15 mouse cellular contexts compared by ENCODE assay signal in the genomic region with DNA sequence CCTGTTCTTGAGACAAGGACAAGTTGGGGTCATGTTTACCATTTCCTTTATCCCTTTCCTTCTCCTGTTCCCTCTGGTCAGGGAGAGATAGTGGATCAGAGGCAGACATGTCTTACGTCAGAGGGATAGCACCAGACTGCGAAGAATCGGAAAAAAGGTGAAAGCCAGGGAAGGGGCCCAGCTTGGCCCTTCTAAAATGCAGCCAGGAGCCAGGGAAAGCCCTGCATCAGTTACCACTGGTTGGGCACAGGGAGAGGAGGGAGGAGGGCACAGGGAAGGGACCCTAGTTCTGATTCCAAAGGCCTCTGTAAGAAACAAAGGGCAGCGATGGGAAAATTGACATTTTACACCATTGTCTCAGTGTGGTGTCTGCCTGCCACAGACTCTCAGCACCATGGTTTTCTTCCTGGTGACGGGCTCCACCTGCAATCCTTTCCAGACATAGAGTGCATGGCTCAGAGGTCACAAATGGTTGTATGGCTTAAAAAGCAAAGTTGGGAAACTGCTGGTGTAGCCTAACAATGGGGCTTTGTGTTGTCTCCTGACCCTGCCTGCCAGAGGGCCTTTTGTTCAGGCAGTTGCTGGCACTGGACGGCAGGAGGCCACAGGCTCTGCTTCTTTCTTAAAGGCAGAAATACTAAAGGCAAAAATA.
DNase-seq lines count a peak whose midpoint lies in the region; ATAC-seq and TF ChIP-seq lines count a peak whose summit lies in the region.
"Had no signal": no experiment of that assay in that cellular context is flagged by ENCODE, and none has a peak within 500 bp of the region (broad histone marks: within the 10 kb centered on the region; RNA-seq: fewer than 3 reads in every experiment).

No protein-coding gene starts in this region.

- TF ChIP-seq CTCF in forebrain, postnatal 0 days (IDR thresholded peaks at IDR 0.05; ENCODE audit: low read depth) = no peak
- TF ChIP-seq CTCF in gastrocnemius, adult 2 months (IDR thresholded peaks at IDR 0.05) = no peak

- peak overlapping the region; percentile 79 for H3K27ac ChIP-seq in forebrain, embryonic 10.5 days
- no peak overlapping the region for H3K27ac ChIP-seq in forebrain, postnatal 0 days (ENCODE audit: low read depth, low read length)
- H3K27ac ChIP-seq in midbrain, embryonic 11.5 days (ENCODE audit: low read depth, low read length) = peak overlapping the region; percentile 2
- no peak overlapping the region for H3K27ac ChIP-seq in midbrain, embryonic 15.5 days
- no peak overlapping the region for H3K27ac ChIP-seq in intestine, embryonic 16.5 days (ENCODE audit: low read length)
- H3K27ac ChIP-seq in gastrocnemius, adult 2 months = no peak overlapping the region
- H3K27ac ChIP-seq: heart, adult 2 months; stomach, embryonic 15.5 days had no signal

- H3K27me3 ChIP-seq in forebrain, embryonic 10.5 days (ENCODE audit: poor library complexity, severe bottlenecking) = peaks cover 16% of the 10 kb centered on the region
- no peaks in the 10 kb centered on the region for H3K27me3 ChIP-seq in forebrain, postnatal 0 days (ENCODE audit: insufficient read depth, low read length)
- peaks cover 7% of the 10 kb centered on the region; the same call in 1 of the 2 replicates for H3K27me3 ChIP-seq in midbrain, embryonic 11.5 days (ENCODE audit: control insufficient read depth, insufficient read depth, low read length)
- no peaks in the 10 kb centered on the region for H3K27me3 ChIP-seq in midbrain, embryonic 15.5 days (replicated peaks)
- H3K27me3 ChIP-seq in intestine, embryonic 16.5 days (replicated peaks; ENCODE audit: control insufficient read depth, insufficient read depth, low read length) = no peaks in the 10 kb centered on the region
- H3K27me3 ChIP-seq: stomach, embryonic 15.5 days had no signal

- intact Hi-C loops in gastrocnemius, adult 2 months (cut with DNase I) = no loop called here

- no peak; the same call in 1 of the 2 replicates for ATAC-seq in forebrain, postnatal 0 days
- peak; percentile 77 for ATAC-seq in midbrain, embryonic 11.5 days (ENCODE audit: low FRiP score)
- no peak for ATAC-seq in midbrain, embryonic 15.5 days (replicated peaks)
- ATAC-seq in intestine, embryonic 16.5 days = peak; percentile 67
- ATAC-seq: lung, postnatal 0 days had no signal

- H3K9me3 ChIP-seq in forebrain, embryonic 10.5 days = peaks cover 5% of the 10 kb centered on the region
- no peaks in the 10 kb centered on the region for H3K9me3 ChIP-seq in forebrain, postnatal 0 days (ENCODE audit: low read length)
- H3K9me3 ChIP-seq in midbrain, embryonic 11.5 days (ENCODE audit: control insufficient read depth, low read length) = no peaks in the 10 kb centered on the region
- H3K9me3 ChIP-seq in midbrain, embryonic 15.5 days = no peaks in the 10 kb centered on the region
- no peaks in the 10 kb centered on the region for H3K9me3 ChIP-seq in intestine, embryonic 16.5 days (ENCODE audit: control insufficient read depth, low read length)
- H3K9me3 ChIP-seq: stomach, embryonic 15.5 days had no signal

- DNase-seq in forebrain, embryonic 10.5 days (ENCODE audit: extremely low spot score, low spot score) = peak; percentile 52
- no peak for DNase-seq in forebrain, postnatal 0 days
- DNase-seq in midbrain, embryonic 11.5 days (ENCODE audit: low spot score, missing footprints) = peak; percentile 93
- peak; percentile 78 for DNase-seq in retina, postnatal 1 day
- DNase-seq in gastrocnemius, adult 2 months = no peak
- DNase-seq in spleen, postnatal 10 days (ENCODE audit: low spot score in 2 of 2) = no peak
- DNase-seq: cerebellum, postnatal 25 days; heart, adult 2 months; kidney, postnatal 10 days; right cerebral cortex, postnatal 25 days had no signal

- no peak overlapping the region for H3K4me2 ChIP-seq in forebrain, postnatal 0 days (ENCODE audit: low read depth)
- no peak overlapping the region for H3K4me2 ChIP-seq in midbrain, embryonic 11.5 days
- H3K4me2 ChIP-seq in midbrain, embryonic 15.5 days = no peak overlapping the region
- no peak overlapping the region for H3K4me2 ChIP-seq in intestine, embryonic 16.5 days (ENCODE audit: low read depth, low read length)
- H3K4me2 ChIP-seq: stomach, embryonic 15.5 days had no signal

- WGBS in forebrain, embryonic 10.5 days = 26% methylated on average over 6 of the region's 6 CpGs
- 33% methylated on average over 6 of the region's 6 CpGs for WGBS in forebrain, postnatal 0 days
- 17% methylated on average over 6 of the region's 6 CpGs for WGBS in midbrain, embryonic 11.5 days
- 35% methylated on average over 6 of the region's 6 CpGs for WGBS in midbrain, embryonic 15.5 days
- WGBS in intestine, embryonic 16.5 days = 55% methylated on average over 6 of the region's 6 CpGs

- peak overlapping the region; percentile 0; the same call in 1 of the 2 replicates for H3K4me3 ChIP-seq in forebrain, embryonic 10.5 days
- no peak overlapping the region for H3K4me3 ChIP-seq in forebrain, postnatal 0 days (ENCODE audit: low read depth, low read length)
- H3K4me3 ChIP-seq in midbrain, embryonic 11.5 days (ENCODE audit: low read depth, low read length) = no peak overlapping the region
- H3K4me3 ChIP-seq in midbrain, embryonic 15.5 days = no peak overlapping the region
- H3K4me3 ChIP-seq in intestine, embryonic 16.5 days (ENCODE audit: low read length) = no peak overlapping the region
- H3K4me3 ChIP-seq in gastrocnemius, adult 2 months = no peak overlapping the region
- H3K4me3 ChIP-seq: heart, adult 2 months; myocyte; stomach, embryonic 15.5 days had no signal

- H3K9ac ChIP-seq in forebrain, postnatal 0 days = no peak overlapping the region
- peak overlapping the region; percentile 2; the same call in 1 of the 2 replicates for H3K9ac ChIP-seq in midbrain, embryonic 11.5 days (ENCODE audit: low read length)
- no peak overlapping the region for H3K9ac ChIP-seq in midbrain, embryonic 15.5 days
- H3K9ac ChIP-seq in intestine, embryonic 16.5 days (ENCODE audit: low read depth, low read length) = no peak overlapping the region
- H3K9ac ChIP-seq: stomach, embryonic 15.5 days had no signal

- peaks cover 45% of the 10 kb centered on the region for H3K4me1 ChIP-seq in forebrain, embryonic 10.5 days
- peaks cover 9% of the 10 kb centered on the region for H3K4me1 ChIP-seq in forebrain, postnatal 0 days (ENCODE audit: insufficient read depth)
- H3K4me1 ChIP-seq in midbrain, embryonic 11.5 days (ENCODE audit: control insufficient read depth, insufficient read depth, low read length) = peaks cover 26% of the 10 kb centered on the region
- H3K4me1 ChIP-seq in midbrain, embryonic 15.5 days = peaks cover 18% of the 10 kb centered on the region
- peaks cover 20% of the 10 kb centered on the region for H3K4me1 ChIP-seq in intestine, embryonic 16.5 days (ENCODE audit: control insufficient read depth, insufficient read depth, low read length)

- no peaks in the 10 kb centered on the region for H3K36me3 ChIP-seq in forebrain, embryonic 10.5 days (replicated peaks)
- no peaks in the 10 kb centered on the region for H3K36me3 ChIP-seq in forebrain, postnatal 0 days (ENCODE audit: insufficient read depth)
- no peaks in the 10 kb centered on the region for H3K36me3 ChIP-seq in midbrain, embryonic 11.5 days (ENCODE audit: control insufficient read depth, insufficient read depth, low read length)
- no peaks in the 10 kb centered on the region for H3K36me3 ChIP-seq in midbrain, embryonic 15.5 days (replicated peaks)
- no peaks in the 10 kb centered on the region for H3K36me3 ChIP-seq in intestine, embryonic 16.5 days (ENCODE audit: control insufficient read depth, insufficient read depth, low read length)
- H3K36me3 ChIP-seq: stomach, embryonic 15.5 days had no signal

Comparison
In these comparisons a context has a peak if more than half of its experiments do, and no peak if none do; other contexts are left out.
1. DNase-seq: peak in forebrain, embryonic 10.5 days (single experiment), midbrain, embryonic 11.5 days (single experiment) and retina, postnatal 1 day (single experiment); none in forebrain, postnatal 0 days (single experiment), gastrocnemius, adult 2 months (single experiment) and spleen, postnatal 10 days (0 of 2).
2. H3K27ac ChIP-seq: peak in forebrain, embryonic 10.5 days (single experiment) and midbrain, embryonic 11.5 days (single experiment); none in forebrain, postnatal 0 days (single experiment), midbrain, embryonic 15.5 days (single experiment), intestine, embryonic 16.5 days (single experiment) and gastrocnemius, adult 2 months (single experiment).
3. ATAC-seq: peak in midbrain, embryonic 11.5 days (single experiment) and intestine, embryonic 16.5 days (single experiment); none in forebrain, postnatal 0 days (single experiment) and midbrain, embryonic 15.5 days (single experiment).